Comparison of ENCODE assay signal across 20 mouse cellular contexts in genomic region chr4:58585942-58586341, GRCm38 (mm10). TPM values are rescaled to one million over a fixed set of nuclear protein-coding genes. Genes with fewer than 3 reads are reported as not detected.
DNase-seq lines count a peak whose midpoint lies in the region; ATAC-seq and TF ChIP-seq lines count a peak whose summit lies in the region.
"Had no signal": no experiment of that assay in that cellular context is flagged by ENCODE, and none has a peak within 500 bp of the region (broad histone marks: within the 10 kb centered on the region; RNA-seq: fewer than 3 reads in every experiment).

No protein-coding gene starts in this region.

- intact Hi-C loops in gastrocnemius, adult 2 months (cut with DNase I) = no loop called here
- intact Hi-C loops in left cerebral cortex, adult 2 months (cut with DNase I) = no loop called here

- H3K4me3 ChIP-seq in gastrocnemius, adult 2 months = no peak overlapping the region
- no peak overlapping the region for H3K4me3 ChIP-seq in left cerebral cortex, adult 2 months
- H3K4me3 ChIP-seq: forebrain, embryonic 15.5 days; heart, embryonic 12.5 days; lung, embryonic 15.5 days; neural tube, embryonic 12.5 days had no signal

- peak; percentile 86 for ATAC-seq in megakaryocyte, adult 5-6 weeks (ENCODE audit: poor library complexity, severe bottlenecking)
- ATAC-seq: forebrain, embryonic 15.5 days; hindbrain, embryonic 16.5 days; intestine, postnatal 0 days had no signal

- TF ChIP-seq CTCF in gastrocnemius, adult 2 months (IDR thresholded peaks at IDR 0.05) = no peak
- TF ChIP-seq CTCF in left cerebral cortex, adult 2 months (IDR thresholded peaks at IDR 0.05) = no peak

- no peak for DNase-seq in gastrocnemius, adult 2 months
- no peak for DNase-seq in gastrocnemius, adult 18-20 months (ENCODE audit: low spot score)
- peak; percentile 49 to 59 for DNase-seq in spleen, postnatal 36 days (ENCODE audit: low spot score in 2 of 2)
- no peak for DNase-seq in spleen, postnatal 14 days (ENCODE audit: low spot score in 2 of 2)
- no peak for DNase-seq in frontal cortex, adult 2 months (ENCODE audit: extremely low spot score in 1 of 2, low spot score in 1 of 2)
- DNase-seq in left cerebral cortex, adult 2 months (ENCODE audit: extremely low spot score in 1 of 2, low spot score in 2 of 2) = no peak
- DNase-seq in thymus, postnatal 4 days = no peak
- DNase-seq: adrenal gland, postnatal 10 days; cerebellum, adult 9-11 months; layer of hippocampus, postnatal 36 days; right cerebral cortex, adult 18-20 months; thymus, postnatal 36 days had no signal

- peak overlapping the region; percentile 38; the same call in 1 of the 2 replicates for H3K27ac ChIP-seq in gastrocnemius, adult 2 months
- no peak overlapping the region for H3K27ac ChIP-seq in left cerebral cortex, adult 2 months
- H3K27ac ChIP-seq: forebrain, embryonic 15.5 days; kidney, postnatal 0 days; lung, embryonic 15.5 days; neural tube, embryonic 12.5 days had no signal

RNA-seq across cellular contexts. Expression of gene Lpar1, which starts 32.2 kb away (rescaled TPM):
- total RNA-seq in gastrocnemius, adult 2 months (2021) = 10 to 100 TPM in 1 of 2 experiments, 1 to 10 TPM in 1; 5.3 to 13.8 TPM
- total RNA-seq in gastrocnemius, adult 18-20 months (2021) = 10 to 100 TPM in 1 of 2 experiments, 1 to 10 TPM in 1; 4.4 to 10.2 TPM
- 0.05 and 0.80 TPM in 2 replicates for total RNA-seq in megakaryocyte, adult 5-6 weeks (2015)
- total RNA-seq in megakaryocyte, adult 5-6 weeks (2017) = 0.04 TPM in 1 of 2 replicates, not detected in the other
- polyA plus RNA-seq in frontal cortex, adult 2 months (2012; rRNA removed) = 25.1 and 29.2 TPM in 2 replicates
- 10 to 100 TPM; 14.5 to 17.5 TPM for total RNA-seq in left cerebral cortex, adult 2 months (2021)

Comparison
In these comparisons a context has a peak if more than half of its experiments do, and no peak if none do; other contexts are left out.
1. DNase-seq: peak in spleen, postnatal 36 days (2 of 2); none in gastrocnemius, adult 2 months (single experiment), gastrocnemius, adult 18-20 months (single experiment), spleen, postnatal 14 days (0 of 2), frontal cortex, adult 2 months (0 of 2), left cerebral cortex, adult 2 months (0 of 2) and thymus, postnatal 4 days (single experiment).